ENCODE assay signal across 24 mouse cellular contexts in genomic region chr5:114916777-114917176, GRCm38 (mm10). TPM values are rescaled to one million over a fixed set of nuclear protein-coding genes. Genes with fewer than 3 reads are reported as not detected.
DNase-seq lines count a peak whose midpoint lies in the region; ATAC-seq lines count a peak whose summit lies in the region.
"Had no signal": no experiment of that assay in that cellular context is flagged by ENCODE, and none has a peak within 500 bp of the region (broad histone marks: within the 10 kb centered on the region; RNA-seq: fewer than 3 reads in every experiment).

No protein-coding gene starts in this region.

- H3K4me1 ChIP-seq in heart, embryonic 12.5 days (replicated peaks), result peaks cover 7% of the 10 kb centered on the region; the same call in 1 of the 2 replicates
- H3K4me1 ChIP-seq: forebrain, embryonic 15.5 days; hindbrain, embryonic 13.5 days; stomach, embryonic 15.5 days had no signal

- no peak overlapping the region for H3K4me3 ChIP-seq in heart, embryonic 12.5 days
- H3K4me3 ChIP-seq: embryonic facial prominence, embryonic 13.5 days; forebrain, embryonic 15.5 days; heart, embryonic 10.5 days; hindbrain, embryonic 13.5 days; stomach, embryonic 15.5 days had no signal

- H3K27me3 ChIP-seq in heart, embryonic 12.5 days (replicated peaks), result no peaks in the 10 kb centered on the region
- H3K27me3 ChIP-seq: embryonic facial prominence, embryonic 13.5 days; forebrain, embryonic 15.5 days; hindbrain, embryonic 13.5 days; stomach, embryonic 15.5 days had no signal

- H3K36me3 ChIP-seq in heart, embryonic 12.5 days, result no peaks in the 10 kb centered on the region
- H3K36me3 ChIP-seq: embryonic facial prominence, embryonic 13.5 days; forebrain, embryonic 15.5 days; heart, embryonic 10.5 days; hindbrain, embryonic 13.5 days; stomach, embryonic 15.5 days had no signal

- H3K4me2 ChIP-seq in heart, embryonic 12.5 days, result no peak overlapping the region
- H3K4me2 ChIP-seq: embryonic facial prominence, embryonic 13.5 days; forebrain, embryonic 15.5 days; hindbrain, embryonic 13.5 days; stomach, embryonic 15.5 days had no signal

- H3K9ac ChIP-seq in heart, embryonic 12.5 days, result no peak overlapping the region
- H3K9ac ChIP-seq: embryonic facial prominence, embryonic 13.5 days; forebrain, embryonic 15.5 days; hindbrain, embryonic 13.5 days; stomach, embryonic 15.5 days had no signal

- no peak for ATAC-seq in heart, embryonic 12.5 days (ENCODE audit: insufficient number of reproducible peaks, low FRiP score)
- peak; percentile 68 for ATAC-seq in monocyte, adult 5-6 weeks (replicated peaks; ENCODE audit: insufficient number of reproducible peaks, low FRiP score, low TSS enrichment, poor library complexity, severe bottlenecking)
- ATAC-seq: forebrain, embryonic 15.5 days; inflammation-experienced regulatory T-cells, adult 6 months; midbrain, embryonic 16.5 days had no signal

- H3K27ac ChIP-seq in heart, embryonic 12.5 days (ENCODE audit: poor library complexity, severe bottlenecking), result no peak overlapping the region
- H3K27ac ChIP-seq: embryonic facial prominence, embryonic 13.5 days; forebrain, embryonic 15.5 days; heart, embryonic 10.5 days; hindbrain, embryonic 13.5 days; stomach, embryonic 15.5 days had no signal

- no peaks in the 10 kb centered on the region for H3K9me3 ChIP-seq in heart, embryonic 12.5 days (replicated peaks)
- H3K9me3 ChIP-seq: embryonic facial prominence, embryonic 13.5 days; forebrain, embryonic 15.5 days; heart, embryonic 10.5 days; hindbrain, embryonic 13.5 days; stomach, embryonic 15.5 days had no signal

- 81% methylated on average over 4 of the region's 4 CpGs for WGBS in heart, embryonic 12.5 days

- DNase-seq in heart, adult 11 months, result peak; percentile 95
- peak; percentile 17 for DNase-seq in thymus, postnatal 14 days
- no peak for DNase-seq in thymus, postnatal 4 days
- DNase-seq in yolk sac, embryonic 10.5 days (ENCODE audit: low spot score), result no peak
- DNase-seq in adrenal gland, postnatal 36 days, result no peak
- DNase-seq: cerebellum, adult 9-10 months; gastrocnemius, postnatal 36 days; heart, postnatal 10 days; kidney, adult 8-10 months; kidney, postnatal 25 days; liver; retina, postnatal 1 day; thymus, adult 2 months had no signal

RNA-seq across cellular contexts. Expression of gene Oasl1, which starts 6.3 kb away (rescaled TPM):
- 0.46 and 0.65 TPM in 2 replicates for polyA plus RNA-seq in heart, embryonic 12.5 days (2016; fragmentation: Nextera tagmentation; extraction: Ambion mirVana)
- 0.95 to 2.6 TPM (median 1.5 TPM) in 3 replicates for total RNA-seq in monocyte, adult 5-6 weeks (2017)
- total RNA-seq in adrenal gland, postnatal 36 days (2021), result 1 to 10 TPM; 1.8 to 2.4 TPM
- total RNA-seq: left cerebral cortex, postnatal 36 days had no signal
- polyA plus RNA-seq: heart, embryonic 10.5 days; midbrain, embryonic 16.5 days had no signal

RNA-seq across cellular contexts. Expression of gene Oasl2, which starts 20.0 kb away (rescaled TPM):
- polyA plus RNA-seq in heart, embryonic 12.5 days (2016; fragmentation: Nextera tagmentation; extraction: Ambion mirVana), result 3.8 and 4.0 TPM in 2 replicates
- total RNA-seq in monocyte, adult 5-6 weeks (2017), result 10.6 to 17.9 TPM (median 14.4 TPM) in 3 replicates
- 10 to 100 TPM; 14.9 to 17.2 TPM for total RNA-seq in adrenal gland, postnatal 36 days (2021)

RNA-seq across cellular contexts. Expression of gene 2210016L21Rik, which starts 25.2 kb away (rescaled TPM):
- polyA plus RNA-seq in heart, embryonic 12.5 days (2016; fragmentation: Nextera tagmentation; extraction: Ambion mirVana), result 37.2 and 40.9 TPM in 2 replicates
- 4.2 to 13.3 TPM (median 8.5 TPM) in 3 replicates for total RNA-seq in monocyte, adult 5-6 weeks (2017)
- 10 to 100 TPM; 41.4 to 45.7 TPM for total RNA-seq in adrenal gland, postnatal 36 days (2021)

RNA-seq across cellular contexts. Expression of gene Hnf1a, which starts 54.1 kb away (rescaled TPM):
- 0.05 and 0.19 TPM in 2 replicates for polyA plus RNA-seq in heart, embryonic 12.5 days (2016; fragmentation: Nextera tagmentation; extraction: Ambion mirVana)
- total RNA-seq in monocyte, adult 5-6 weeks (2017), result not detected in 3 replicates
- under 1 TPM in 1 of 2 experiments, not detected in 1; 0.10 TPM for total RNA-seq in adrenal gland, postnatal 36 days (2021)
- total RNA-seq: gastrocnemius, postnatal 36 days; heart, postnatal 10 days; layer of hippocampus, adult 8-10 months; left cerebral cortex, postnatal 36 days had no signal
- polyA plus RNA-seq: embryonic facial prominence, embryonic 13.5 days; forebrain, embryonic 15.5 days; hindbrain, embryonic 13.5 days had no signal

RNA-seq across cellular contexts. Expression of gene Gm9936, which starts 58.3 kb away (rescaled TPM):
- polyA plus RNA-seq in heart, embryonic 12.5 days (2016; fragmentation: Nextera tagmentation; extraction: Ambion mirVana), result 0.06 TPM in 1 of 2 replicates, not detected in the other
- total RNA-seq in monocyte, adult 5-6 weeks (2017), result not detected in 3 replicates
- not detected for total RNA-seq in adrenal gland, postnatal 36 days (2021)
- total RNA-seq: gastrocnemius, postnatal 36 days; heart, postnatal 10 days had no signal
- polyA plus RNA-seq: heart, embryonic 10.5 days; inflammation-experienced regulatory T-cells, adult 6 months; thymus, adult 2 months had no signal

Comparison
In these comparisons a context has a peak if more than half of its experiments do, and no peak if none do; other contexts are left out.
1. DNase-seq: peak in heart, adult 11 months (single experiment) and thymus, postnatal 14 days (single experiment); none in thymus, postnatal 4 days (single experiment), yolk sac, embryonic 10.5 days (single experiment) and adrenal gland, postnatal 36 days (0 of 2).